Mouse (Mus musculus) hindbrain, embryonic 14.5 days (tissue): ENCODE measurements around the gene Fam131a. TPM values are rescaled to one million over a fixed set of nuclear protein-coding genes. Genes with fewer than 3 reads are reported as not detected.

Experiments
- ATAC-seq: fragments of 200-750 bp; cut with Nextera tagmentation; 2 replicates; pipeline ENCODE4 v1.8.0; 2017; ENCODE audit warnings: moderate number of reproducible peaks, mild to moderate bottlenecking, moderate TSS enrichment, moderate library complexity; ENCODE audit not compliant: low FRiP score
- DNase-seq: peaks from one replicate; pipeline ENCODE4 v3.0.0-alpha.2; 2015; ENCODE audit warnings: low spot score
- H3K27ac ChIP-seq: fragments of 300-500 bp; sonication (generic); 2 replicates; pipeline ENCODE4 v1.5.1; 2014; ENCODE audit warnings: mild to moderate bottlenecking, moderate library complexity
- H3K27me3 ChIP-seq: fragments of 300-500 bp; sonication (generic); 2 replicates; pipeline ENCODE4 v1.6.1; 2014; ENCODE audit warnings: mild to moderate bottlenecking, low read length, mixed read lengths; ENCODE audit not compliant: control insufficient read depth, insufficient read depth
- H3K36me3 ChIP-seq: fragments of 300-500 bp; sonication (generic); replicated peaks from 2 replicates; pipeline ENCODE4 v1.6.1; 2014; ENCODE audit not compliant: control insufficient read depth, insufficient read depth
- H3K4me1 ChIP-seq: fragments of 300-500 bp; sonication (generic); replicated peaks from 2 replicates; pipeline ENCODE4 v1.6.1; 2014; ENCODE audit warnings: antibody characterized with exemption, low read length, mixed read lengths; ENCODE audit not compliant: control insufficient read depth, insufficient read depth
- H3K4me2 ChIP-seq: fragments of 300-500 bp; sonication (generic); replicated peaks from 2 replicates; pipeline ENCODE4 v1.6.1; 2014; ENCODE audit warnings: mild to moderate bottlenecking, moderate library complexity
- H3K4me3 ChIP-seq: fragments of 300-500 bp; sonication (generic); replicated peaks from 2 replicates; pipeline ENCODE4 v1.5.1; 2014; ENCODE audit warnings: mild to moderate bottlenecking, low read length
- H3K9ac ChIP-seq: fragments of 300-500 bp; sonication (generic); 2 replicates; pipeline ENCODE4 v1.6.1; 2014
- H3K9me3 ChIP-seq: fragments of 300-500 bp; sonication (generic); 2 replicates; pipeline ENCODE4 v1.6.1; 2016; ENCODE audit warnings: low read length; ENCODE audit not compliant: control insufficient read depth
- WGBS: fragments of 180-500 bp; shearing (Covaris S2); extraction: QIAGEN DNeasy Blood & Tissue Kit; methylation state at CpG from one replicate; pipeline ENCODE4 v1.1.7; 2014; 5-methylcytosine and 5-hydroxymethylcytosine counted together
- polyA plus RNA-seq: library from polyadenylated mRNA; unstranded; fragments of >200 nt; fragmentation: Nextera tagmentation; extraction: Ambion mirVana; gene quantifications from 2 replicates; pipeline ENCODE4 v1.2.1, GENCODE M21; 2014

The Fam131a gene
- polyA plus RNA-seq, 1 experiment from 2014 or later, result 41.8 TPM

DNA sequence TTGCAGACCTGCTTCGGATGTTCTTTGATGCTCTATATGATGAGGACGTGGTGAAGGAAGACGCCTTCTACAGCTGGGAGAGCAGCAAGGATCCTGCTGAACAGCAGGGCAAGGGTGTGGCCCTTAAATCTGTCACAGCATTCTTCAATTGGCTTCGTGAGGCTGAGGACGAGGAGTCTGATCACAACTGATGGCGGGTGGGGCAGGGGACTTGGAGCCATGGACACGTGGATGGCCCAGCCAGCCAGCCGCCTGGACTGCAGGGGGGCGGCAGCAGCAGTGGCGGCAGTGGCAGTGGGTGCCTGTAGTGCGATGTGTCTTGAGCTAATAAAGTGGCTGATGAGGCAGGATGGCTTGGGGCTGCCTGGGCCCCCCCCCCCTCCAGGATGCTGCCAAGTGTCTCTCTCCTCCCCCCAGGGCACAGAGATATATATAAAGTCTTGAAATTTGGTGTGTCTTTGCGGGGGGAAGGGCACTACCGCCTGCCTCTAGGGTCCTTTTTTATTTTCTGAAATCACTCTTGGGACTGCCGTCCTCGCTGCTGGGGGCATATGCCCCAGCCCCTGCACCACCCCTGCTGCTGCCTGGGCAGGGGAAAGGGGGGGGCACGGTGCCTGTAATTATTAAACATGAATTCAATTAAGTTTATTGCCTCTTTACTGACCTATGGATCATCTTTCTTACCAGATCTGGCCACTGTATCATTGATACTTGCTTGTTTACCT, 638 bp upstream of the Fam131a start:
- Histone ChIP-seq H3K4me3 (peak overlapping the region; percentile 63), H3K27me3 (no peaks in the 10 kb centered on the region), H3K36me3 (peaks cover 53% of the 10 kb centered on the region), H3K27ac (peak overlapping the region; percentile 97), H3K9ac (peak overlapping the region; percentile 79; the same call in 1 of the 2 replicates), H3K4me2 (peak overlapping the region; percentile 79; the same call in 1 of the 2 replicates), H3K4me1 (peaks cover 38% of the 10 kb centered on the region), H3K9me3 (no peaks in the 10 kb centered on the region)
- 38% methylated on average over 16 of the region's 16 CpGs for WGBS
- no peak; the same call in 1 of the 2 replicates for ATAC-seq
- no peak for DNase-seq

DNA sequence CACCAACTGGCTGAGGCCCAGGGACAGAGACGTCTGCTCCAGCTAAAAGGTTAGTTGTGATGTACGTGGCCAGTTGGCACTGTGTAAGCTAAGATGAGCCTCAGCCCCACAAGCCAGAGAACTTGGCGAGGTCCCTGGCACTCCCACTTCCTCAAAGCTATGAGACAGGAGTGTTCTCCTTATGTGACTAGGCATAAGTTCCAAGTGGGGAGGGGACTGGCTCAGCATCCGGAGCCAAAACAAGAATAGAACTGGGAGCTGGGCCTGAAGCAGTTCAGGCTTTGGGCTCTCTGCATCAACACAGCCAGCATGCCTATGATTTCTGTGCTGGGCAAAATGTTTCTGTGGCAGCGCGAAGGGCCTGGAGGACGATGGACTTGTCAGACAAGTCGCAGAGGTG, 1.7 kb downstream of the Fam131a start:
- 67% methylated on average over 8 of the region's 8 CpGs for WGBS
- Histone ChIP-seq H3K9me3 (no peaks in the 10 kb centered on the region), H3K27ac (no peak overlapping the region; the same call in 1 of the 2 replicates), H3K27me3 (no peaks in the 10 kb centered on the region), H3K4me3 (no peak overlapping the region), H3K4me2 (peak overlapping the region; percentile 68; the same call in 1 of the 2 replicates), H3K9ac (no peak overlapping the region), H3K4me1 (peaks cover 40% of the 10 kb centered on the region), H3K36me3 (peaks cover 40% of the 10 kb centered on the region)
- DNase-seq (no peak), ATAC-seq (no peak)

DNA sequence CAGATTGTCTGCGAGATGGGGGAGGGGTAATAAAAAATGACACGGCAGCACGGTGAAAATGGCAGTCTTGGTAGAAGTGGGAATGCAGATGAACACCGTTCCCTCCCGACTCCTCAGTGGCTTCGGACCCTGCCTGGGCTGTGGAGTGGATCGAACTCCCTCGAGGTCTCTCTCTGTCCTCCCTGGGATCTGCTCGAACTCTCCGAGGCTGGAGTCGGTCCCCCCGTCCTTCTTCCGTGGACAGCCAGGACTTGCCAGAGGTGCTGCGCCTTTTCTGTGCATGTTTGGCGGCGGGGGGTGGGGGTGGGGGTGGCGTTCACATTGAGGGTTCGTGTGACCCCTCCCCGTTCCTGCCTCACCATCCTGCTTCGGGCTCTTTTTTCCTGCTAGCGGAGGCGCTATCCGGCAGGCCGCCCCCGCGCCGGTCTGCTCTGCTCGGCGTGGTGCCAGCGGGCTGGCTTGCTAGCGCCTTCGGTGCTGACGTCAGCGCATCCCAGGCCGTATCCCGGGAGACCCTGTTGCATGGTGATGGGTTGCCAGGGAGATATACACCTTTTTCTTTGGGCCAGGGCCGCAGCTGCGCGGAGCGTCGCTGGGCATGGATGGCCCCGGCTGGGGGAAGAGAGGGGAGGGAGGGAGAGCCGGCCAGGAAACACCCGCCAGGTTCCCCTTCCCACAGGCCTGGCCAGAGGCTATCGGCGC, 2.7 kb downstream of the Fam131a start:
- Histone ChIP-seq H3K4me1 (peaks cover 40% of the 10 kb centered on the region), H3K27me3 (no peaks in the 10 kb centered on the region), H3K9me3 (no peaks in the 10 kb centered on the region), H3K9ac (peak overlapping the region; percentile 66), H3K27ac (peak overlapping the region; percentile 86), H3K4me3 (peak overlapping the region; percentile 41), H3K36me3 (peaks cover 38% of the 10 kb centered on the region), H3K4me2 (peak overlapping the region; percentile 68)
- DNase-seq, result peak; percentile 93
- 1% methylated on average over 45 of the region's 46 CpGs for WGBS
- ATAC-seq, result peak; percentile 79

DNA sequence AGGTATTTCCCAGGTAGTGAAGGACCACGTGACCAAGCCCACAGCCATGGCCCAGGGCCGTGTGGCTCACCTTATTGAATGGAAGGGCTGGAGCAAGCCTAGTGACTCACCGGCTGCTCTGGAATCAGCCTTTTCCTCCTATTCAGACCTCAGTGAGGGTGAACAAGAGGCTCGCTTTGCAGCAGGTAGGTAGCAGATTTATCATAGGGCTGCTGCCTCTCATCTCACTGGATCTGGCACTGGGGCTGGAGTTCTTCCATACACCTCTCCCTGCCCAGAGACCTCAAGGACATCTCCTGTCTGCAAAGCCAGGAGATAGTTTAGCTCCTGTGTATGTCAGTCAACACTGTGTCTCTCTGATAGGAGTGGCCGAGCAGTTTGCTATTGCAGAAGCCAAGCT, 6.2 kb downstream of the Fam131a start:
- H3K4me2 ChIP-seq, result no peak overlapping the region
- H3K27ac ChIP-seq, result no peak overlapping the region
- H3K9me3 ChIP-seq, result no peaks in the 10 kb centered on the region
- H3K4me1 ChIP-seq, result peaks cover 41% of the 10 kb centered on the region
- H3K9ac ChIP-seq, result no peak overlapping the region
- whole genome bisulfite sequencing, result 85% methylated on average over 5 of the region's 5 CpGs
- ATAC-seq (no peak), DNase-seq (no peak)
- peaks cover 31% of the 10 kb centered on the region for H3K36me3 ChIP-seq
- H3K4me3 ChIP-seq, result no peak overlapping the region
- no peaks in the 10 kb centered on the region for H3K27me3 ChIP-seq

DNA sequence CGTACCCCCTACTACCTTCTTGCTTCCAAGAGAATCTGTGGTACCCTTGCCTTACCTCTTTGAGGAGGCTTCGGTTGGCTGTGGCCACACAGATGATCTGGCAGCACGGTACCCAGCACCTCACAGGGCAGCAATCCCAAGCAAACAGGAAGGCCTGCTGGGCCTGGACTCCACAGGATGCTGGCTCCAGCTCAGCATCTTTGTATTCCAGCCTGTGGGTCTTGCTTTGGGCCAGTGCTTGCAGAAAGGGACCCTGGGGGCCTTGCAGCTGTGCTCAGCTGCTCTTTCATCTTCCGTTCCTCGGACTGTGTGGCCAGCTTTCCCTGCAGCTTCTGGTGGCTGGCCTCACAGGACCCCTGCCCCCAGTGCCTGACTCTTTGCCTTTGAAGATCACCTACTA, 7.0 kb downstream of the Fam131a start:
- Histone ChIP-seq H3K4me2 (no peak overlapping the region), H3K9ac (0 out of 2 replicates have a peak overlapping the region, but pooled peaks have one; percentile 9), H3K9me3 (no peaks in the 10 kb centered on the region), H3K4me1 (peaks cover 36% of the 10 kb centered on the region), H3K4me3 (no peak overlapping the region), H3K36me3 (peaks cover 39% of the 10 kb centered on the region), H3K27ac (no peak overlapping the region), H3K27me3 (no peaks in the 10 kb centered on the region)
- WGBS, result 36% methylated on average over 5 of the region's 5 CpGs
- no peak for DNase-seq
- no peak for ATAC-seq

DNA sequence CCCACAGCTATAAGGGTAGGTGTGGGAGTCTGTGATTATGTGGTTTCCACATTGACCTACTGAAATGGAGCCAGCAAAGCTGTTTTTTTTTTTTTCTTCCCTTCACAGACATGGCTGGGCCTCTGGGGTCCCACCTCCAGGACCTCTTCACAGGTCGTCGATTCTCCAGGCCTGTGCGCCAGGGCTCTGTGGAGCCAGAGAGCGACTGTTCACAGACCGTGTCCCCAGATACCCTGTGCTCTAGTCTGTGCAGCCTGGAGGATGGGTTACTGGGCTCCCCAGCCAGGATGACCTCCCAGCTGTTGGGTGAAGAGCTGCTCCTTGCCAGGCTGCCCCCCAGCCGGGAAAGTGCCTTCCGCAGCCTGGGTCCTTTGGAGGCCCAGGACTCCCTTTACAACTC, 8.3 kb downstream of the Fam131a start:
- Histone ChIP-seq H3K27me3 (no peaks in the 10 kb centered on the region), H3K9ac (no peak overlapping the region), H3K4me3 (no peak overlapping the region), H3K4me1 (peaks cover 24% of the 10 kb centered on the region), H3K9me3 (no peaks in the 10 kb centered on the region), H3K36me3 (peaks cover 50% of the 10 kb centered on the region), H3K27ac (no peak overlapping the region), H3K4me2 (no peak overlapping the region)
- WGBS, result 37% methylated on average over 7 of the region's 7 CpGs
- ATAC-seq (no peak), DNase-seq (no peak)

DNA sequence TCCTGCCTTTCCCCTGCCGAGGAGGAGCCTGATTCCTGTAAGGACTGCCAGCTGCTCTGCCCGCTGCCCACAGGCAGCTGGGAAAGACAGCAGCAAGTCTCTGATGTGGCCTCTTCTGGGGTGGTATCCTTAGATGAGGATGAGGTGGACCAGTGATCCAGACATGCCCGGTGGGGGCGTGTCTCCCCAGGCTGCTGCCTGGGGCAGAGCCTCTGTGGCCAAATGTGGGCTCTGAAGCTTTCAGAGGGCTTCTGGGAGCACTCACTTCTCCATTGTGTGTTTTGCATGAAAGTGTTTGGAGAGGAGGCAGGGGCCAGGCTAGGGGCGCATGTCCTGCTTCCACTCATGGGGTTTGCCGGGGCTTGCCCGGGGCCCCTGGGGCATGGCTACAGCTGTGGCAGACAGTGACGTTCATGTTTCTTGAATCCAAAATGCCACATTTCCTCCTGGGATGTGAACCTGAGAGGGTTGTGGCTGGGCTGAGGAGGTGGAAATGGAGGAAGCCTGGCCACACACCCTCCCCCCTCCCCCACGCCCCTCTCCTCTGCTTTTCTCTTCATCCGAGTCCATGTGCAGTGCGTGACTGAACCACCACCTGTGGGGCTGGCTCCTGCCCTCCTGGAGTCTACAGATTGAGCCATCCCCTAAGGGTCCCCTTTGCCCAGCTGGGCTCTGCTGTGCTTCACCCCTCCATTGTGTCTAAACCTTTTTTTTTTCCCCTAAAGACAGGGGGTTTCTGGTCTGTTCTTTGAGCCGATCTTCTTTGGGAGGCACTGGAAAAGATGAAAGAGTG, 8.9 kb downstream of the Fam131a start:
- WGBS, result 16% methylated on average over 12 of the region's 12 CpGs
- Histone ChIP-seq H3K27me3 (no peaks in the 10 kb centered on the region), H3K4me2 (no peak overlapping the region), H3K4me3 (no peak overlapping the region), H3K9ac (no peak overlapping the region), H3K4me1 (peaks cover 19% of the 10 kb centered on the region), H3K36me3 (peaks cover 56% of the 10 kb centered on the region), H3K27ac (peak overlapping the region; percentile 34; the same call in 1 of the 2 replicates), H3K9me3 (no peaks in the 10 kb centered on the region)
- no peak for DNase-seq
- peak; percentile 24; the same call in 1 of the 2 replicates for ATAC-seq

DNA sequence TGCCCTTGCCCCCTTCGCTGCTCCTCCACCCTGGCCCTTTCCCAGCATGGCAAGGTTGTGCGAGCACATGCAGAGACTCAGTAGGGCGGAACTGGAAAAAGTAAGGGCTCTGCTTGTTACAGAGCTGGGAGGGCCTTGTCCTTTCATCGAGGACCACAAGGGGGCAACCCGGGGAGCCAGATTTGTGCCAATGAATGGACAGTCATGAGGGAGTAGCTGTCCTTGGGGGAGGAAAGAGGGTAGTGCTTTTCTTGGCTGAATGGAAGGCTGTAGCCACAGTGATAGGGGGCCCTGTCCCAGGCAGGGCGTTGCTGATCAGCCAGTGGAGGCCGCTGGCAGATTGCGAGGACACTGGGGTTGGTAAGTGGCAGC, 9.5 kb downstream of the Fam131a start:
- H3K36me3 ChIP-seq, result peaks cover 61% of the 10 kb centered on the region
- ATAC-seq, result peak; percentile 53; the same call in 1 of the 2 replicates
- H3K9ac ChIP-seq, result 0 out of 2 replicates have a peak overlapping the region, but pooled peaks have one; percentile 25

DNA sequence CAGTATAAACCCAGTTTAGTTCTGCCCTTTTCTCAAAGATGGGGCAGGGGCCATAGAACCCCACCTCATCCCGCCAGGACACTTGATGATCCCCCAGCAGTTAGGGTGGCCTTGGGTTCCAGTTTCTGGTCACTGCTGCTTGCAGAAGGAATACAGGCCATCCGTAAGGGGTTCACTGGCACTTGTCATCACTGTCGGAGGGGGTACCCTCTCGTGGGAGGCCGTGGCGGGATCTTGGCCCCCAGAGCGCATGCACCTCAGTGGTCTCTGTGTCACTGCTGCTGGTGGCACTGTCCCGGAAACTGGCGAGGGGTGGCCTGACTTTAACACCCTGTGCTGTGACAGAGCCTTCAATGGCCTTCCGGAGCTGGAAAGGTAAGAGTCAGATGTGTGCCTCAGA, 10.0 kb downstream of the Fam131a start:
- no peak overlapping the region for H3K9ac ChIP-seq
- no peak overlapping the region for H3K4me3 ChIP-seq
- no peak overlapping the region for H3K4me2 ChIP-seq
- peaks cover 14% of the 10 kb centered on the region for H3K4me1 ChIP-seq
- no peaks in the 10 kb centered on the region for H3K9me3 ChIP-seq
- DNase-seq, result no peak
- H3K27me3 ChIP-seq, result no peaks in the 10 kb centered on the region
- no peak for ATAC-seq
- H3K36me3 ChIP-seq, result peaks cover 67% of the 10 kb centered on the region
- no peak overlapping the region for H3K27ac ChIP-seq
- 94% methylated on average over 10 of the region's 10 CpGs for WGBS

More for the DNA sequence above, 9.5 kb downstream of the Fam131a start:
- no peaks in the 10 kb centered on the region for H3K27me3 ChIP-seq
- peak; percentile 63 for DNase-seq
- no peaks in the 10 kb centered on the region for H3K9me3 ChIP-seq
- H3K4me1 ChIP-seq, result peaks cover 15% of the 10 kb centered on the region
- no peak overlapping the region for H3K4me2 ChIP-seq
- WGBS, result 5% methylated on average over 8 of the region's 8 CpGs
- H3K27ac ChIP-seq, result peak overlapping the region; percentile 34; the same call in 1 of the 2 replicates
- H3K4me3 ChIP-seq, result no peak overlapping the region
